Mouse (Mus musculus): ENCODE results near the gene Dnaja4.

Dnaja4 gene

DNA sequence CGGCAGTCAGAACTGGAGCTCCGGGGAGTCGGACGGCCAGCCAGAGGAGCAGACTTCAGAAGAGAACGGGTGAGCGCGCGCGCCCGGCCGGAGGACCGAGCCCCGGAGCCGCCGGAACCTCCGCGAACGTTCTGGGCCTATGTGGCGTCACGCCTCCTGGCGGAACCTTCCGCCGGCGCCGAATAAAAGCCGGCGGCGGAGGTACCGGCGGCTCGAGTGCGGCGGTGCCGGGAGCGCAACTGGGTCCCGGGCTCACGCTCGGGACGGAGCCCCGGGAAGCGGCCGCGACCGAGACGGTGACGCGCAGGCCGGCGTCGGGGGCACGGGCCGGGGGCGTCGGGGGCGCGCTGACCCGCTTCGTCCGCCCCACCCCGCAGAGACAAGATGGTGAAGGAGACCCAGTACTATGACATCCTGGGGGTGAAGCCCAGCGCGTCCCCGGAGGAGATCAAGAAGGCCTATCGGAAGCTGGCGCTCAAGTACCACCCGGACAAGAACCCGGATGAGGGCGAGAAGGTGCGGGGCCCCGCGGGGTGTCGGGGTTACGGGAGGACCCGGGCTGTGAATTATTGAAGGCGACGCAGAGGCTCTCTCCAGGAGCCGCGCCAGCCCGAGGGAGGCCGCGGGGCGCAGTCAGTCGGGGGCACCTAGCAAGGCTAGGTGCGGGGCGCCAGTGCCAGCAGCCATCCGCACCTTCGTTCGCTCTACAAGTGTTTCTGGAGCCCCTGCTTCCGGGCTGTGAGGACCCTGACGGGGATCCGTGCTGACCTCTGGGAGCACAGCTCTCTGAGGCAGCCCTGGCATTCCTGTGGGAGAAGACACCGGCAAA lies 886 bp downstream of the Dnaja4 start:
- peak; percentile 77 for ATAC-seq (ENCODE audit: low TSS enrichment)

- peak; percentile 33 for ATAC-seq (ENCODE audit: low TSS enrichment)
These were observed 1.5 kb downstream of the Dnaja4 start for GRCm38 (mm10) chr9:54700174-54700475.

- ATAC-seq (ENCODE audit: low TSS enrichment): no peak
These were observed 2.1 kb downstream of the Dnaja4 start for GRCm38 (mm10) chr9:54700746-54701145.

DNA sequence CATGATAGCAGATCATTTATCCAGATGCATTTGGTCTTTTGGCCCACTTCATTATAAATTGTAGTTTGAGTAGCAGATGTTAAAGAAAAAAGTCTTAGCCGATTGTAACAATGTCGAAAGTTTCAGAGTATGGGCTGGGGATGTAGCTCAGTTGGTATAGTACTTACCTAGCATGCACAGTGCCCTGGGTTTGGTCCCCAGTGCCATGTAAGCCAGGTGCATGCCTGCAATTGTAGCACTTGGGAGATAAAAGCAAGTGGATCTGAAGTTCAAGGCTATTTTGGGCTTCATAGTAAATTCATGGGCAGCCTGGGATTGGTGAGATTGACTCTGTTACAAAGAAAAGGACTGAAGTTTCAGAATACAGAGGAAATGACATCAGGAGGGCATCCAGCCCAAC lies 3.9 kb downstream of the Dnaja4 start:
- ATAC-seq (ENCODE audit: low TSS enrichment): no peak

GRCm38 (mm10) chr9:54704361-54704760 lies 5.7 kb downstream of the Dnaja4 start:
- no peak for ATAC-seq (ENCODE audit: low TSS enrichment)

DNA sequence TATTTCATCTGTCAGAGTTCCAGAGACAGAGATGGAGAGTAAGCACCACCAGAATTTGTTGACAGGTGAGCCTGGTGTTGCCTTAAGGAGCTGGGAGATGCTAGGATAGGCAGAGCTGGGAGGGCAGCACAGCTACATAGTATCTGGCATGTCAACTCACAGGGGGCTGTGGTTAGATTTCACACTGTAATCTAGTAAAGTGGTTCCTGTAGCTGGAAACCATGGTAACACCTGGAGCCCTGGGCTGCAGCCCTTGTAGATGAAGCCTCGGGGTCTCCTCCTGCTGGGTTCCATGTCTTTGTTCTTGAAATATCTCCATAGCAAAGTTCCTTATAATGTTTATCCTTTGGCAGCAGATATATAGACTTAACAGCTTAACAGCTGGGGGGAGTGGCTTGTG lies 6.9 kb downstream of the Dnaja4 start:
- ATAC-seq (ENCODE audit: low TSS enrichment): no peak

DNA sequence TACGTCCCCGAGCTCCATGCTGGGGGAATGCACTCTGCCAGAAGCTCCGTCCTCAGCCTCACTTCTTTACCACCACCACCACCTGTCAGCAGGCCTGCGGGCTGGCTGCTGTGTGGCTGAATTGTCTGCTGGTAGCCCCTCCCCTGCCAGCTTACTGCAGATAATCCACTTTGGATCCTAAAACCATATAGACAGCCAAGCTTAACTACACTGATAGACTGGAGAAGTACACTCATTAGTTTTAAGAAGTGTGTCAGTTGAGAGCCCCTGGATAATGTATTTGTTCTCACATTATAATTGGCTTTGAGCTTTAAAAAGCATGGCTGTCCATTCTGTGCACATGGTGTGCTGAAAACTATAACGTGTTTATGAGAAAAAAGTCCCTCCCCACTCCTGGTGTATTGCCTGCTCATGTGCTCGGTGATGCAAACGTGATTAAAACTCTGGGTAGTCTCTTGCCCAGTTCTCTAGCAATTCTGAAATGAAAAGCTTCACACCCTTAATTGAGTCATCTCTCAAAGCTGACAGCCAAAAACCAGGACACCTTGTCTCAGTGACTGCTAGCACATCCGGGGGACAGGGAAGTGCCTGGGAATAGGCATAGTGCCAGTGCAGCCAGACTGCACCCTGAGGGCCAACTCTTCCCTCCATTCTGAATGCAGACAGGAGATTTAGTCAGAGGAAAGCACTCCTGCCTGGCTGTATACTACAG lies 8.8 kb downstream of the Dnaja4 start:
- ATAC-seq (ENCODE audit: low TSS enrichment): peak; percentile 63

DNA sequence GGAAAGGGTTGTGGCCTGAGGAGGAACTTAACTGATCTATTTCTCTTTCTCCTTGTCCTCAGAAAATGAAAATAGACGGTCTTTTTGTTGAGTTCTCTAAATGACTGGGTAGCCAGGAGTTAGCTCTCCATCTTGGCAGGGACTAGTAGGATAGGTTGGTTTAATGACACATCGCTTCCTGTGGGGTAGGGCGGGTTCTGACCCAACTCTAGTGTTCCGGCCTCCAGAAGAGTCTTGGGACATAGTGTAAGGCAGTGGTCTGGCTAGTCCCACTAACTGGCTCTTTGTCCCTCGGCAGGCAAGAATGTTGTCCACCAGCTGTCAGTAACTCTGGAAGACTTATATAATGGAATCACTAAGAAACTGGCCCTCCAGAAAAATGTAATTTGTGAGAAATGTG lies 9.4 kb downstream of the Dnaja4 start:
- no peak for ATAC-seq (ENCODE audit: low TSS enrichment)

DNA sequence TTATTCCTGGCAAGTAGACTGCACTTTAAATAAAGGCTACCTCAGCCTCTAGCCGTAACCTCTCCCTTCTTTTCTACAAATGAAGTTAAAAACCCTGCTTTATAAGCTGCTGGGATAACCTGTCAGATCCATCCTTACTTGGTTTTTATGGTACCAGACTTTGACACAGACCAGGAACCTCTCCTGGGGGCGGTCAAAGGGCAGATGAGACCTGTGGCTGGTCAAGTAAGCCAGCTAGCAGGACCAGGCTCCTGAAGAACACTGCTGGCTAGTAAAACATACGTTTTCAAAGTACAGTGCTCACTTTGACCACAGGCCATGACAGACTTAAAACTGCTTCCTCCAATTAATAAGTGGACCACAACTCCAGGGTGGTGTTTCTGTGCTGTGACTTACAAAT lies 17.1 kb downstream of the Dnaja4 start:
- no peak for ATAC-seq (ENCODE audit: low TSS enrichment)

GRCm38 (mm10) chr9:54717527-54717926 lies 18.9 kb downstream of the Dnaja4 start:
- no peak for ATAC-seq (ENCODE audit: low TSS enrichment)

DNA sequence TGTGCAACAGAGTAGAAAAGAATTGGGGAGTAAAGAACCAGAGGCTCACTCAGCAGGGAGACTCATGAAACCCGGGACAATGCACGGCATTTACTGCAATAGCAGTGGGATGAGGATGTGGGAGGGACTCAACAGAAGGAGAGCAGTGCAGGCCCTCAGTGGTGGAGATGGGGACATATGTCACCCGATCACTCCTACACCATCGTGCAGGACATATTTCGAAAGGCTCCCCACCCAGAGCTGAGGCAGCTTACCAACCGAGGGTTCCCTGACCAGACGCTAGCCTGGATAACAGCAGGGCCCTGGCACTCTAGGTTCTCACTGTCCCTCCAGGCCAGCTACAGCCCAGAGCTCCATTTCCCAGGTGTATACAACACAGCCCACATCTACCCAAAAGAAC lies 23.5 kb downstream of the Dnaja4 start:
- ATAC-seq (ENCODE audit: low TSS enrichment): peak; percentile 81

- no peak for ATAC-seq (ENCODE audit: low TSS enrichment)
These were observed 23.9 kb downstream of the Dnaja4 start for GRCm38 (mm10) chr9:54722596-54722995.

GRCm38 (mm10) chr9:54726315-54726714 lies 27.6 kb downstream of the Dnaja4 start:
- peak; percentile 86 for ATAC-seq (ENCODE audit: low TSS enrichment)

DNA sequence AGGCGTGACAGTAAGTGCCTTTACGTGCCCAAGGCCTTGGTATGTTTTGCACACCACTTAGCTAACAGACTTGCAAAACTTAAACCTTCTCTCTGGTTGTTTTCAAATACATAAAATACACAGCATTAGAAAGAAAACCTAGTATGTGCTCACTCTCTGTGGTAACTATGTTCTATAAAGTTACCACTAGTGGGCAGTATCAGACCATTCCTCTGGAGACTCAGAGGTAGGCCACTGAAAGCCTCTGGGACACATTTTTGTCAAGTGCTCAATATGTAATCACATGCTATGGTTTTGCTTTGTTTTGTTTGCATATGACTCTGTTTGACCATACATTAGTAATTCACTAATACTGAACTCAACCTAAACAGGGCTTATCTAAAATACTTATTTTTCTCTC lies 33.4 kb downstream of the Dnaja4 start:
- ATAC-seq (ENCODE audit: low TSS enrichment): no peak

- ATAC-seq (ENCODE audit: low TSS enrichment): peak; percentile 96
These were observed 35.4 kb downstream of the Dnaja4 start, which contains the start of gene Wdr61 for GRCm38 (mm10) chr9:54733921-54734638. Wdr61 (minus strand) TSS chr9:54734519.

DNA sequence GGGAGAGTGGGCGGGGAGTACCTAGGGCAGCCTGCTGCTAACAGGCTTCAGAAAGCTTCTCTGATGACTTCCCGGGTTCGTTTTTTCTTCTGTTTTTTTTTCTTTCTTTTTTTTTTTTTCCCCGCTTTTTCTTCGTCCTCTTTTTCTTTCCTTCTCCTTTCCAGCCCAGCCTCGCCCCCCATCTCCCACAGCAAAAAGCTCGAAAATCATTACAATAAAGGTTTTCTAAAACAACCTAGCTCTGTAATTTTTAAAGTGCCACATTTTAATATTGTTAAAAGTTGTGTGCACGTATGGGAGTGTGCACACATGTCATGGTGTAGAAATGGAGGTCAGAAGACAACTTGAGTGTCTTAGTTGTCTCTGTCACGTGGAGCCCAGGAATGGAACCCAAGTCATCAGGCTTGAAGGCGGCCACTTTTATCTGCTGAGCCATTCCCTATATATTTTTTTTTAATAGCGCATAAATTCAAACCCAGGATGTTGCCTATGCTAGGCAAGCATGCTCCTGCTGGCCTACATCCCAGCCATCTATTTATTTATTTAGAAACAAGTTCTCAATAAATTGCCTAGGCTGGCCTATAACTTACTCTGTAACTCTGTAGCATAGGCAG lies 36.1 kb downstream of the Dnaja4 start:
- no peak for ATAC-seq (ENCODE audit: low TSS enrichment)

DNA sequence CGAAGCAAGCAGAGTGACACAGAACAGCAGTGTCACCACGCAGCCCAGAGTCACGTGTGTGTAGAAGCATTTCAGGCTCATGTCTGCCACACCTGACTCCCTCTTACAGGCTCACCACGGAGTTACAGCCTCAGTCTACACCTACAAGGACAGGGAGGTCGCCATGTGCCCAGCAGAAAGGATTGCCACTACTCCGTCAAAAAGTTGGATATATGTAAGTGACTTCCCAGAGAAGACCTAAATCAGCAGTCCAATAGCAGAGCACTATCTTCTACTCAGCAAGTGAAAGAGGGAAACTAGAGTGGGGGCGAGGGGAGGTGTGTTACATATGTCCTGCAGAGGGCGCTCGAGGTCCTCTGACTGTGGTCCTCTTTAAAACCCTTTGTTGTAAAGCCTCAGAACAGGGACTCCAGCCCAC lies 37.6 kb downstream of the Dnaja4 start:
- ATAC-seq (ENCODE audit: low TSS enrichment): no peak

GRCm38 (mm10) chr9:54738376-54738775 lies 39.7 kb downstream of the Dnaja4 start:
- ATAC-seq (ENCODE audit: low TSS enrichment): peak; percentile 69; the same call in 1 of the 2 replicates

- no peak for ATAC-seq (ENCODE audit: low TSS enrichment)
These were observed 45.2 kb downstream of the Dnaja4 start for GRCm38 (mm10) chr9:54743891-54744290.

DNA sequence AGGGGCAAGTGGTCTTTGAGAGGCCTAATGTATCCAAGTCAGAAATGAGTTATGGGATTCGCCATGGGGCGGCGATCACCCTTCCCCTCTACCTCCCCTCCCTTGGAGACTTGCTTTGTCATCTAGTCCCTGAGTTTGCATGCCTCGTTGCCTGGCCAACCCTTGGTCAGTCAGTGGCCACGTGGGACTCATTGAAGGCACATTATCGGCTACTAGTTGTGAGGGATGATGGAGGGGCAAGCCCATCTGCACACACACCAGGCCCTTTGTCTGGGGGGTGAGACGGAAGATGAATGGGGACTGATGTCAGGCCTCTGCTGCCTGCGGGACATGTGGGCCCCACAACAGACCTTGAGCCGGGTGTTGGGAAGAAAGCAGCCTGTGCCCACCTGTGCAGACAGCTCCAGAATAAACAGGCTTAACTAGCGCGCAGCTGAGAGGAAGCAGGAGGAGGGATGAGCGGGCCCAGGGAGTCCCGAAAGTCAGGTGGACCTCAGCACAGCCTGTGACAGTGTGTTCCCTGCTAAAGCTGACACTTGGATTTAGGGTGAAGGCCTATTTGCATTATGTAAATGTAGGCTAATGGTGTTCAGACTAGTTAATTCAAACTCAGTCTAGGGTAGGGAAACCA lies 47.2 kb downstream of the Dnaja4 start:
- no peak for ATAC-seq (ENCODE audit: low TSS enrichment)

- no peak for ATAC-seq (ENCODE audit: low TSS enrichment)
These were observed 51.7 kb downstream of the Dnaja4 start for GRCm38 (mm10) chr9:54750215-54750981.
